Mouse (Mus musculus) myocyte (in vitro differentiated cells): ENCODE results near the gene Ciz1.

ENCODE experiments used
- CEBPB ChIP-seq: IDR thresholded peaks from 2 replicates; pipeline ENCODE4 v1.6.1; 2011; ENCODE audit warnings: mild to moderate bottlenecking, moderate library complexity; ENCODE audit not compliant: poor library complexity, insufficient read depth, severe bottlenecking
- E2F4 ChIP-seq: IDR thresholded peaks from one replicate; pipeline ENCODE4 v1.6.1; 2011; ENCODE audit warnings: mild to moderate bottlenecking, control low read depth, moderate library complexity; ENCODE audit not compliant: insufficient read depth
- MAX ChIP-seq: IDR thresholded peaks from one replicate; pipeline ENCODE4 v1.6.1; 2011; ENCODE audit warnings: low read depth, mild to moderate bottlenecking, control low read depth
- MYOD1 ChIP-seq, 3 experiments: IDR thresholded peaks; one replicate each; pipeline ENCODE4 v1.6.1; 2011; ENCODE audit warnings: control low read depth in 2 of 3, low read depth in 2 of 3, mild to moderate bottlenecking in 2 of 3, moderate library complexity in 1 of 3; ENCODE audit not compliant: insufficient read length in 2 of 3, control insufficient read depth in 1 of 3
- MYOG ChIP-seq, 3 experiments: IDR thresholded peaks; one replicate each; pipeline ENCODE4 v1.6.1; 2011; ENCODE audit warnings: control low read depth in 2 of 3, low read depth in 2 of 3, mild to moderate bottlenecking in 2 of 3; ENCODE audit not compliant: insufficient read length in 2 of 3, control insufficient read depth in 1 of 3, insufficient read depth in 1 of 3
- POLR2A ChIP-seq: IDR thresholded peaks from one replicate; pipeline ENCODE4 v1.6.1; 2011; ENCODE audit warnings: low read depth, mild to moderate bottlenecking, control low read depth, moderate library complexity; ENCODE audit not compliant: insufficient read length
- POLR2AphosphoS2 ChIP-seq: IDR thresholded peaks from one replicate; pipeline ENCODE4 v1.6.1; 2011; ENCODE audit warnings: low read depth, control low read depth; ENCODE audit not compliant: insufficient read length
- SRF ChIP-seq: IDR thresholded peaks from one replicate; pipeline ENCODE4 v1.6.1; 2011; ENCODE audit warnings: low read depth; ENCODE audit not compliant: control insufficient read depth, insufficient read length
- TCF12 ChIP-seq: IDR thresholded peaks from one replicate; pipeline ENCODE4 v1.6.1; 2011; ENCODE audit warnings: mild to moderate bottlenecking, control low read depth; ENCODE audit not compliant: poor library complexity, insufficient read depth, severe bottlenecking
- USF1 ChIP-seq: IDR thresholded peaks from one replicate; pipeline ENCODE4 v1.6.1; 2011; ENCODE audit warnings: low read depth, mild to moderate bottlenecking, control low read depth, moderate library complexity

DNA sequence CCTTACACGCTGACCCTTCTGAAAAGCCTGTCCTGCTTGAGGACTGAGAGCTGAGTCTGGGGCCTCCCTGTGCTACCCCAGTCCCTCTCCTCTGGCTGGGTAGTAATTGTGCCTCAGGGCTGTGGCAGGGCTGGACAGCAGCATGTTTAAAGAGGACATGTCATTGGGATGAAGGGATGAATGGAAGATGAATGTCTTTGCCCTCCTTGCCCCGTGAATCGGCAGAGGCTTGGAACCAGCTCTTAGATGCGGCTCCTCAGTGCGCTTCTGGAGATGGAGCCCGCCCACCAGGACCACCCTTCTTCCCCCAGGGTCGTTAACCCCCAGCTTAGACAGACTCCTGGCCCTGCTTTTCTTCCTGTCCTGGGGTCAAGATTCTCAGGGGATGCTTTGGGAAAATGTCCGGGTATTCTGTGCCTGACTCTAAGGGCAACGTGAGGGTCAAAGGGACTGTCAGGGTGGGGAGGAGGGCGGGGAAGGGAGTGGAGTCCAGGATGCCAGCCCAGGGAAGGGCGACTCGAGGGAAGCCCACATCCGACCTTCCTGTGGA, 23.1 kb upstream of the Ciz1 start:
- no peak for TF ChIP-seq POLR2A
- TF ChIP-seq MAX, result no peak
- TF ChIP-seq TCF12, result no peak
- TF ChIP-seq POLR2AphosphoS2, result no peak
- TF ChIP-seq CEBPB, result no peak
- TF ChIP-seq MYOG (IDR thresholded peaks at IDR 0.05; ENCODE audit: control insufficient read depth in 1 of 3, insufficient read depth in 1 of 3, insufficient read length in 2 of 3, low read depth in 2 of 3), result no peak
- TF ChIP-seq E2F4, result no peak
- no peak for TF ChIP-seq MYOD1 (IDR thresholded peaks at IDR 0.05; ENCODE audit: control insufficient read depth in 1 of 3, insufficient read length in 2 of 3, low read depth in 2 of 3)
- no peak for TF ChIP-seq USF1
- no peak for TF ChIP-seq SRF
